Mouse (Mus musculus) bone marrow, adult 2 months (tissue): ENCODE data around the gene Cox6b2.

Experiments
- CTCF ChIP-seq: fragments of 200-500 bp; IDR thresholded peaks from 2 replicates; pipeline ENCODE4 v1.5.1; 2011; ENCODE audit warnings: low read length, control low read depth; ENCODE audit not compliant: control insufficient read depth, insufficient read depth
- POLR2A ChIP-seq: fragments of 200-500 bp; IDR thresholded peaks from 2 replicates; pipeline ENCODE4 v1.6.1; 2011; ENCODE audit warnings: low read depth, mild to moderate bottlenecking, control low read depth, low read length, borderline replicate concordance; ENCODE audit not compliant: control insufficient read depth

DNA sequence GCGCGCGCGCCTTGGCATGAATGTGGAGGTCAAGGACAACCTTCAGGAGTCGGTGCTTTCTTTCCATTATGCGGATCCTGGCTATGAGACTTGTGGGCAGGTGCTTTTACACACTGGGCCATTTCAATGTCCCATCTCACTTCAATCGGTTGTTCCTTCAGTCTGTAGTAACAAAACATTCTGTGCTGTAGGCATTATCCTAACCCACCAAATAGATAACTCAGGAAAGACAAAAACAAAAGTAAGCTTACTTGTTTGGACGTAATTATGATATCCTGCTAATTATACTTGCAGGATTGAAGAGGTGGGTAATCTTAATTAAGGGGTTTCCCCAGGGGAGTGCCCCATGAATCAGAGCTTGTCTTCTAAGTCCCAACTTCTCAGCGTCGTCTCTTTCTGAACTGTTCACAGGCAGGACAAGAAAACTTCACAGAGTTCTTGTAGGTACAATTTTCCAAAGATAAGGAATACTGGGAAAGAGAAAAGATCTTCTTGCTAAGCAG is 13.8 kb downstream of the Cox6b2 start:
- TF ChIP-seq CTCF: no peak
- no peak for TF ChIP-seq POLR2A
